Mouse (Mus musculus) hindbrain, embryonic 10.5 days (tissue): ENCODE data around the gene Gm42417. TPM values are rescaled to one million over a fixed set of nuclear protein-coding genes. Genes with fewer than 3 reads are reported as not detected.

ENCODE experiments used
- DNase-seq: peaks from one replicate; pipeline ENCODE4 v3.0.0-alpha.2; 2017; ENCODE audit warnings: low spot score
- H3K27ac ChIP-seq: fragments of 300-500 bp; sonication (generic); 2 replicates; pipeline ENCODE4 v1.5.1; 2016; ENCODE audit warnings: mild to moderate bottlenecking, moderate library complexity
- H3K27me3 ChIP-seq: fragments of 300-500 bp; sonication (generic); 2 replicates; pipeline ENCODE4 v1.6.1; 2016; ENCODE audit warnings: mild to moderate bottlenecking; ENCODE audit not compliant: poor library complexity, insufficient read depth, severe bottlenecking
- H3K36me3 ChIP-seq: fragments of 300-500 bp; sonication (generic); 2 replicates; pipeline ENCODE4 v1.6.1; 2016; ENCODE audit warnings: mild to moderate bottlenecking, moderate library complexity
- H3K4me1 ChIP-seq: fragments of 300-500 bp; sonication (generic); replicated peaks from 2 replicates; pipeline ENCODE4 v1.6.1; 2016; ENCODE audit warnings: mild to moderate bottlenecking
- H3K4me3 ChIP-seq: fragments of 300-500 bp; sonication (generic); 2 replicates; pipeline ENCODE4 v1.5.1; 2016; ENCODE audit warnings: mild to moderate bottlenecking, moderate library complexity
- H3K9me3 ChIP-seq: fragments of 300-500 bp; sonication (generic); 2 replicates; pipeline ENCODE4 v1.6.1; 2016; ENCODE audit warnings: mild to moderate bottlenecking, moderate library complexity
- WGBS: fragments of 180-500 bp; shearing (Covaris S2); methylation state at CpG from one replicate; pipeline ENCODE4 v1.1.7; 2016; 5-methylcytosine and 5-hydroxymethylcytosine counted together
- polyA plus RNA-seq: library from polyadenylated mRNA; unstranded; fragments of >200 nt; fragmentation: Nextera tagmentation; extraction: Ambion mirVana; gene quantifications from 2 replicates; pipeline ENCODE4 v1.2.1, GENCODE M21; 2016

Gene Gm42417
- 0.75 TPM in 1 of 2 replicates, not detected in the other for polyA plus RNA-seq

- H3K4me3 ChIP-seq, result no peak within 1 kb of the TSS
- peak; percentile 49 for DNase-seq
- peaks cover 54% of the 10 kb centered on the region for H3K36me3 ChIP-seq
- H3K4me1 ChIP-seq, result peaks cover 14% of the 10 kb centered on the region
- no peaks in the 10 kb centered on the region for H3K27me3 ChIP-seq
- no peaks in the 10 kb centered on the region for H3K9me3 ChIP-seq
- WGBS, result 49% methylated on average over 9 of the region's 9 CpGs
- H3K27ac ChIP-seq, result no peak within 1 kb of the TSS; the same call in 1 of the 2 replicates
Measured at GRCm38 (mm10) chr1:36539186-36539585, at the start of gene Gm42417. Gm42417 (minus strand) TSS chr1:36539429.

DNA sequence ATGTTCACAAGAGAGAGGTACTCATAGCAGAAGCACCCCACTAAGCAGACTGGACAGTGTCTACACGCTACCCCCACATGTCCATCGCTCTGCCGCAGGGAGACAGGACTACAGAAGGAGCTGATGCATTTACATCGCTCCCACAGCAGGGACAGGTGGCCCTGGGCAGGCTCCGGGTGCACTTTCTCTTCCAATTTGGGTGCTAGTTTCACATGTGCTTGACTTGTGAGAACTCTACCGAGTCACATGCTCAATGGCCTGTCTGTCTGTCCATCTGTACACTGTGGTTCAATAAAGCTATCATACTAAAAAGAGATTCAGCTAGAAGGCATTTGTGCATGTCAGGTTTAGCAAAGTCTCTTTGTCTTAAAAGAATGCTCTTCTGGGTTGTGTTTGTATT, 48.6 kb upstream of the Gm42417 start:
- Histone ChIP-seq H3K4me1 (peaks cover 76% of the 10 kb centered on the region), H3K36me3 (no peaks in the 10 kb centered on the region), H3K27ac (peak overlapping the region; percentile 79; the same call in 1 of the 2 replicates), H3K9me3 (no peaks in the 10 kb centered on the region), H3K4me3 (no peak overlapping the region), H3K27me3 (no peaks in the 10 kb centered on the region)
- WGBS, result 88% methylated on average over 6 of the region's 6 CpGs
- no peak for DNase-seq

- peak overlapping the region; percentile 79 for H3K27ac ChIP-seq
- peaks cover 4% of the 10 kb centered on the region for H3K27me3 ChIP-seq
- H3K4me1 ChIP-seq, result peaks cover 74% of the 10 kb centered on the region
- DNase-seq, result no peak
- H3K4me3 ChIP-seq, result no peak overlapping the region
- no peaks in the 10 kb centered on the region for H3K36me3 ChIP-seq
- WGBS, result 40% methylated on average over 4 of the region's 4 CpGs
- no peaks in the 10 kb centered on the region for H3K9me3 ChIP-seq
Measured at GRCm38 (mm10) chr1:36586288-36586687, 47.1 kb upstream of the Gm42417 start.

- Histone ChIP-seq H3K36me3 (no peaks in the 10 kb centered on the region), H3K4me1 (peaks cover 71% of the 10 kb centered on the region), H3K27me3 (peaks cover 4% of the 10 kb centered on the region), H3K4me3 (no peak overlapping the region), H3K27ac (peak overlapping the region; percentile 31), H3K9me3 (no peaks in the 10 kb centered on the region)
- DNase-seq, result no peak
- WGBS, result 79% methylated on average over 8 of the region's 8 CpGs
Measured at GRCm38 (mm10) chr1:36583408-36584116, 44.3 kb upstream of the Gm42417 start.

DNA sequence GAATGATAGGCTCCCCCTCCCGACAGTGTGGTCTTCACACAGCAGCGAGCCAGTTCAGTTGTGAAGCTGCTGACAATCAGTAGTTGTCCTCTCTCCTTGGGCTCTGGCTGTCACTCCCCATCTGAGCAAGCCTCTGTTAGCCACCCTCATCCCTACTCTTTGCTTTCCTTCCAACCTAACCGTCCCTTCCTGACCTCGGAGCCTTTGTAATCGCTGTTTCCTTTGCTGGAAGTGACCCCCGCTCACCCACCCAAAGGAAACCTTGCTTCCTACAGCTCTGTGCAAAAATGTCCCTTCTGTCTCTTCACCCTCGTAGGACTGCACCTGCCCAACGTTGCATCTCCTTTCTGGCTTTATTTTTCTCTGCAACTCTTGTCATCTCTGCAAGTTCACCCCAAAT, 43.0 kb upstream of the Gm42417 start:
- DNase-seq, result no peak
- WGBS, result 75% methylated on average over 8 of the region's 8 CpGs
- H3K36me3 ChIP-seq, result no peaks in the 10 kb centered on the region
- no peaks in the 10 kb centered on the region for H3K9me3 ChIP-seq
- peaks cover 61% of the 10 kb centered on the region for H3K4me1 ChIP-seq
- peaks cover 4% of the 10 kb centered on the region for H3K27me3 ChIP-seq
- no peak overlapping the region for H3K4me3 ChIP-seq
- peak overlapping the region; percentile 16; the same call in 1 of the 2 replicates for H3K27ac ChIP-seq

GRCm38 (mm10) chr1:36581260-36581659, 42.0 kb upstream of the Gm42417 start:
- Histone ChIP-seq H3K27ac (peak overlapping the region; percentile 90), H3K4me1 (peaks cover 61% of the 10 kb centered on the region), H3K9me3 (no peaks in the 10 kb centered on the region), H3K4me3 (no peak overlapping the region), H3K27me3 (peaks cover 4% of the 10 kb centered on the region), H3K36me3 (no peaks in the 10 kb centered on the region)
- WGBS, result 78% methylated on average over 5 of the region's 5 CpGs
- no peak for DNase-seq

GRCm38 (mm10) chr1:36580384-36581207, 41.4 kb upstream of the Gm42417 start:
- peaks cover 4% of the 10 kb centered on the region for H3K27me3 ChIP-seq
- no peaks in the 10 kb centered on the region for H3K36me3 ChIP-seq
- no peaks in the 10 kb centered on the region for H3K9me3 ChIP-seq
- peak overlapping the region; percentile 37 for H3K4me3 ChIP-seq
- peaks cover 61% of the 10 kb centered on the region for H3K4me1 ChIP-seq
- WGBS, result 3% methylated on average over 17 of the region's 17 CpGs
- peak overlapping the region; percentile 90 for H3K27ac ChIP-seq
- peak; percentile 72 for DNase-seq

- peak overlapping the region; percentile 90 for H3K27ac ChIP-seq
- H3K9me3 ChIP-seq, result no peaks in the 10 kb centered on the region
- peak overlapping the region; percentile 37 for H3K4me3 ChIP-seq
- no peak for DNase-seq
- no peaks in the 10 kb centered on the region for H3K36me3 ChIP-seq
- peaks cover 4% of the 10 kb centered on the region for H3K27me3 ChIP-seq
- H3K4me1 ChIP-seq, result peaks cover 65% of the 10 kb centered on the region
- 22% methylated on average over 6 of the region's 6 CpGs for WGBS
Measured at GRCm38 (mm10) chr1:36579974-36580383, 40.8 kb upstream of the Gm42417 start.

GRCm38 (mm10) chr1:36576991-36577675, 37.9 kb upstream of the Gm42417 start:
- no peak for DNase-seq
- Histone ChIP-seq H3K27me3 (peaks cover 3% of the 10 kb centered on the region), H3K4me3 (no peak overlapping the region), H3K4me1 (peaks cover 80% of the 10 kb centered on the region), H3K27ac (peak overlapping the region; percentile 57), H3K9me3 (no peaks in the 10 kb centered on the region), H3K36me3 (no peaks in the 10 kb centered on the region)
- 72% methylated on average over 6 of the region's 6 CpGs for WGBS

- Histone ChIP-seq H3K4me3 (no peak overlapping the region), H3K27ac (peak overlapping the region; percentile 57; the same call in 1 of the 2 replicates), H3K36me3 (no peaks in the 10 kb centered on the region), H3K9me3 (no peaks in the 10 kb centered on the region), H3K27me3 (no peaks in the 10 kb centered on the region; the same call in 1 of the 2 replicates), H3K4me1 (peaks cover 74% of the 10 kb centered on the region)
- no peak for DNase-seq
- WGBS, result 57% methylated on average over 6 of the region's 6 CpGs
Measured at GRCm38 (mm10) chr1:36575347-36575746, 36.1 kb upstream of the Gm42417 start.

GRCm38 (mm10) chr1:36574196-36574955, 35.1 kb upstream of the Gm42417 start:
- peaks cover 74% of the 10 kb centered on the region for H3K4me1 ChIP-seq

GRCm38 (mm10) chr1:36573524-36573923, 34.3 kb upstream of the Gm42417 start:
- DNase-seq, result no peak
- H3K4me1 ChIP-seq, result peaks cover 81% of the 10 kb centered on the region
- 84% methylated on average over 8 of the region's 8 CpGs for WGBS

More at GRCm38 (mm10) chr1:36574196-36574955, 35.1 kb upstream of the Gm42417 start:
- Histone ChIP-seq H3K9me3 (no peaks in the 10 kb centered on the region), H3K27ac (peak overlapping the region; percentile 64), H3K4me3 (no peak overlapping the region), H3K27me3 (no peaks in the 10 kb centered on the region; the same call in 1 of the 2 replicates), H3K36me3 (no peaks in the 10 kb centered on the region)
- no peak for DNase-seq
- 75% methylated on average over 5 of the region's 5 CpGs for WGBS

More at GRCm38 (mm10) chr1:36573524-36573923, 34.3 kb upstream of the Gm42417 start:
- no peak overlapping the region for H3K4me3 ChIP-seq
- H3K27me3 ChIP-seq, result no peaks in the 10 kb centered on the region; the same call in 1 of the 2 replicates
- H3K9me3 ChIP-seq, result no peaks in the 10 kb centered on the region
- no peaks in the 10 kb centered on the region for H3K36me3 ChIP-seq
- H3K27ac ChIP-seq, result peak overlapping the region; percentile 64; the same call in 1 of the 2 replicates
